Mouse (Mus musculus): ENCODE results near the gene Snrpa1. TPM values are rescaled to one million over a fixed set of nuclear protein-coding genes. Genes with fewer than 3 reads are reported as not detected.

Gene Snrpa1
- 134 and 146 TPM in 2 replicates for polyA plus RNA-seq (2014; fragmentation: Nextera tagmentation; extraction: Ambion mirVana)

DNA sequence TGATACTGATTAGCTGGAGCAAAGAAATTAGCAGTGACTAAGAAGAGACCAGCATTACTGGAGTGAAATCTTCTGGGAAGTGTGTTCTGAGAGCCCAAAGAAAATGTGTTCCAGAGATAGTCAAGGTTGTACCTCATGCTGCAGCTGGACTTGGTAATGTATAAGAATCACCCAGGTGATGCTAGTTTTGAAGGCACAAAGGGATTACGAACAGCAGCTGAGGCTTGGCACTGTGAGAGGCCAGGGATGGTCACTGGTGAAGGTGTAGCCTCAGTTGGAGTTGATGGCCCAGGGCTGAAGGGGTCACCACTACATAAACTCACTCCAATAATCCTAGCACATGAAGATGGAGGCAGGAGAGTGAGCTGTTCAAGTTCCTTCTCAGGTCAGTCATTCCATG lies at the start of gene Snrpa1:
Gene Snrpa1, plus strand, starts transcription at position 301 of the 400 bp plus-strand sequence.
- ATAC-seq (ENCODE audit: low read depth) = no peak
- Histone ChIP-seq H3K27me3 (replicated peaks; ENCODE audit: control insufficient read depth, insufficient read depth, low read length) (no peaks in the 10 kb centered on the region), H3K36me3 (ENCODE audit: control insufficient read depth, insufficient read depth, low read length) (peaks cover 10% of the 10 kb centered on the region; the same call in 1 of the 2 replicates), H3K27ac (replicated peaks; ENCODE audit: low read depth, low read length) (no peak within 1 kb of the TSS), H3K4me3 (ENCODE audit: low read depth, low read length) (peak within 1 kb of the TSS; percentile 86), H3K4me1 (ENCODE audit: control insufficient read depth, insufficient read depth, low read length) (peaks cover 13% of the 10 kb centered on the region), H3K9me3 (ENCODE audit: control insufficient read depth, low read length) (no peaks in the 10 kb centered on the region), H3K9ac (ENCODE audit: low read depth, low read length) (peak within 1 kb of the TSS; percentile 89), H3K4me2 (ENCODE audit: low read depth, low read length) (peak within 1 kb of the TSS; percentile 90)
- WGBS = 76% methylated on average over 1 of the region's 1 CpGs
- DNase-seq (ENCODE audit: low spot score) = no peak

DNA sequence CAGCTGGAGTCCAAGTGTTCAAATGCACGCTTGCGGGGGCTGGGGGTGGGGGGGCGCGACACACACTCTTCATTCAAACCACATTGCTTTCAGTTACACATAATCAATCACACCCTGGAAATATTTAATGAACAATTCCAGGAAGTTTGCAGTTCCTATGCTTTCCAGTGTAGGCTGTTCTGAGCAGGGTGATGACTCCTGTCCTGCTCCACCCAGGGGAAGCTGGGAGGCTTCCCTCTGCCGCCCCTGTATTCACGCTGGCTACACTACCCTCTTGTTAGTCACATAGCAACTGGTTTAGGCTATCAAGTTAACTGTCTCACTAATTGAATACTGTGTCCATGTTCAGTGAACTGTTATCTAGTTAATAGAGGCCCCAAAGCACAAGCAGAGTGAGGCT lies 48.3 kb upstream of the Snrpa1 start:
- DNase-seq (ENCODE audit: low spot score) = no peak
- Histone ChIP-seq H3K36me3 (ENCODE audit: control insufficient read depth, insufficient read depth, low read length) (no peaks in the 10 kb centered on the region), H3K27ac (replicated peaks; ENCODE audit: low read depth, low read length) (no peak overlapping the region), H3K4me3 (ENCODE audit: low read depth, low read length) (no peak overlapping the region), H3K27me3 (replicated peaks; ENCODE audit: control insufficient read depth, insufficient read depth, low read length) (no peaks in the 10 kb centered on the region), H3K9me3 (ENCODE audit: control insufficient read depth, low read length) (no peaks in the 10 kb centered on the region), H3K9ac (ENCODE audit: low read depth, low read length) (no peak overlapping the region), H3K4me2 (ENCODE audit: low read depth, low read length) (no peak overlapping the region), H3K4me1 (ENCODE audit: control insufficient read depth, insufficient read depth, low read length) (peaks cover 8% of the 10 kb centered on the region; the same call in 1 of the 2 replicates)
- 65% methylated on average over 6 of the region's 6 CpGs for WGBS
- no peak for ATAC-seq (ENCODE audit: low read depth)

DNA sequence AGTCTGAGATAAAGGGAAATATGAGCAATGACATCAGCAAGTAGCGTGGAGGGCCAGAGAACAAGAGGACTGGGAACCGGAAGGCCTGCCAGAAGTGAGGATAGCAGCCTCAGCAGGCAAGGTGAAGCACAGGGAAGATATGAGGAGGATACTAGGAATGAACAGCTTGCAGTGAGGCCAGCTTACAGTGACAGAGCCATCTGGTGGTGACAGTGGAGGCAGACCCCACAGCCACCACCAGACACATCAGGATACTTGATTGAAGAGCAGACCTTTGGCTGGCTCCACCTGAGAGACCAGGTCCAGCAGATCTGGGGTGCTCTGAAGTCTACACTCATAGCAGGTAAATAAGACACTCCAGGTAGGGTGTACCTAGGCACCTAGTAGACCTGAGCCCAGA lies 31.1 kb upstream of the Snrpa1 start:
- Histone ChIP-seq H3K27me3 (replicated peaks; ENCODE audit: control insufficient read depth, insufficient read depth, low read length) (no peaks in the 10 kb centered on the region), H3K9ac (ENCODE audit: low read depth, low read length) (no peak overlapping the region), H3K4me3 (ENCODE audit: low read depth, low read length) (no peak overlapping the region), H3K36me3 (ENCODE audit: control insufficient read depth, insufficient read depth, low read length) (no peaks in the 10 kb centered on the region), H3K9me3 (ENCODE audit: control insufficient read depth, low read length) (no peaks in the 10 kb centered on the region), H3K4me2 (ENCODE audit: low read depth, low read length) (no peak overlapping the region), H3K27ac (replicated peaks; ENCODE audit: low read depth, low read length) (no peak overlapping the region), H3K4me1 (ENCODE audit: control insufficient read depth, insufficient read depth, low read length) (peaks cover 10% of the 10 kb centered on the region)
- DNase-seq (ENCODE audit: low spot score) (no peak), ATAC-seq (ENCODE audit: low read depth) (no peak)
- WGBS = 78% methylated on average over 2 of the region's 2 CpGs

DNA sequence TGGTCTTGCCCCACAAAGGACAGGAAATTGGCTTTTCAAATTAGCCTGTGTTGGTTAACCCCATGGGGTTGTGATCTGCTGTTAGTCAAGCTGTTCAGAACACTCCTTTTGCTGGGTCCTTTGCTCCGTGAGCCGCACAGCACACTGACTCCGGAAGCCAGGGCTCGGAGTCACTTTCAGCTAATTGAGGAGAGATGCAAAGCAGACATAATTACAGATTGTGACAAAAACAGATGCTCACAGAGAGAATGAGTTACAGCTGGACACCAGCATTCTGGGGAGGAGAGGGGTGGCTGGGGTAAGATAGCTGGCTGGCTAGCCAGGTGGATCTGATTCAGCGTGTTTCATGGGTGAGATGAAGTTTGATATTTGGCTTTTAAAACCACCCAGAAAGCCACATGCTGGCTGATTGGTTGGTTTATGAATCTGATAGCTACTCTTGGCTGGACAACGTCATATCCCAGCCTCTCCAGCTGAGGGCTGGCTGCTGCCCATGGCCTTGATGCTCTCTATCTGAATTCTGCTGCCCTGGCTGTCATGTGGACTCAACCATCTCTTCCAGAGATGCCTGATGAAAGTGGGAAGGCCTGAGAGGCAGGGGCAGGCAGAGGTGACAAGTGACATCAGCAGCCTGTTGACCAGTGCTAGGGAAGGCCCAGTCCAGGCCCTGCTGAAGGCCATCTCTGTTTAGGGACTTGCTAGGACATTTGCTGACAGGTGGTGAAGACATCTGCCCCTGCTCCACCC lies 29.9 kb upstream of the Snrpa1 start:
- DNase-seq (ENCODE audit: low spot score) (peak; percentile 57), ATAC-seq (ENCODE audit: low read depth) (peak; percentile 59)
- Histone ChIP-seq H3K9me3 (ENCODE audit: control insufficient read depth, low read length) (no peaks in the 10 kb centered on the region), H3K4me1 (ENCODE audit: control insufficient read depth, insufficient read depth, low read length) (peaks cover 10% of the 10 kb centered on the region), H3K9ac (ENCODE audit: low read depth, low read length) (no peak overlapping the region), H3K27me3 (replicated peaks; ENCODE audit: control insufficient read depth, insufficient read depth, low read length) (no peaks in the 10 kb centered on the region), H3K4me2 (ENCODE audit: low read depth, low read length) (no peak overlapping the region), H3K27ac (replicated peaks; ENCODE audit: low read depth, low read length) (no peak overlapping the region), H3K36me3 (ENCODE audit: control insufficient read depth, insufficient read depth, low read length) (no peaks in the 10 kb centered on the region), H3K4me3 (ENCODE audit: low read depth, low read length) (no peak overlapping the region)
- 29% methylated on average over 6 of the region's 6 CpGs for WGBS

DNA sequence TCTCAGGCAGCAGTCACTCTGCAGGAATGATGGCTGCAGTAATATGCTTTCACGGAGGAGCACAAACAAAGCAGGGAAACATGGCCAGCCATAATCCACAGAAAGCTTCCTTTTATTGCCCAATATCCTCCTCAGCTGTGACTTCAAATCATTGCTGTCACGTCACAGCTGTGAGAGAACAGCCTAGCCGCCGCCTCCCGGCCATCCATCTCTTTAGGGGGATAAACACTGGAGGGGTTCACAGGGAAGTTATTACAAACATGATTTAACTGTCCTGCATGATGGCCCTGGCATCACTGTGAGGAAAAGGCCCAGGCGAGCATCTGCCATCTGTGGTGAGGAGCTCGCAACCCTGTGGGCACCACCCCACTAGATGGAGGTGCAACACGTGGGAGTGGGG lies 22.0 kb upstream of the Snrpa1 start:
- WGBS = 68% methylated on average over 8 of the region's 8 CpGs
- H3K4me3 ChIP-seq (ENCODE audit: low read depth, low read length) = no peak overlapping the region
- H3K27me3 ChIP-seq (replicated peaks; ENCODE audit: control insufficient read depth, insufficient read depth, low read length) = no peaks in the 10 kb centered on the region
- no peaks in the 10 kb centered on the region for H3K36me3 ChIP-seq (ENCODE audit: control insufficient read depth, insufficient read depth, low read length)
- no peak for ATAC-seq (ENCODE audit: low read depth)
- DNase-seq (ENCODE audit: low spot score) = no peak
- no peaks in the 10 kb centered on the region for H3K9me3 ChIP-seq (ENCODE audit: control insufficient read depth, low read length)
- no peak overlapping the region for H3K27ac ChIP-seq (replicated peaks; ENCODE audit: low read depth, low read length)
- no peaks in the 10 kb centered on the region for H3K4me1 ChIP-seq (ENCODE audit: control insufficient read depth, insufficient read depth, low read length)
- H3K4me2 ChIP-seq (ENCODE audit: low read depth, low read length) = no peak overlapping the region
- H3K9ac ChIP-seq (ENCODE audit: low read depth, low read length) = no peak overlapping the region

DNA sequence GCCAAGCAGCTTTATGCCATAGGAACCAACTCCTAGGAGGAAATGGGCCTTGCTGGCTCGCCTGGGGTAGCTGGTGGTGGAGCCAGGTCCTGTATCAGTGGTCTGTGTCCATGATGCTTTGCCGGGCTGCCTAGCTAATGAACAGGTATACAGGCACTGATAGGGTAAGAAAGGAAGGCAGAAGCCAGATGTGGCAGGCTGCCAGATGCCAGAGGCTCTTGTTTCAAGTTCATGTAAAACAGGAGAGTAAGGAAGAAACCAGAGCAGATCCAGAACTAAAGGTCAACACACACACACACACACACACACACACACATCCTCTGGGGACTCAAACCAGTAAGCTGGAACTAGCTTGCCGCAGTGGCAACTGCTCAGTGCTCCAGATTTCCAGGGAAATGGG lies 20.5 kb upstream of the Snrpa1 start:
- Histone ChIP-seq H3K4me3 (ENCODE audit: low read depth, low read length) (no peak overlapping the region), H3K9ac (ENCODE audit: low read depth, low read length) (no peak overlapping the region), H3K27me3 (replicated peaks; ENCODE audit: control insufficient read depth, insufficient read depth, low read length) (0 out of 2 replicates have a peak, but pooled peaks cover 3% of the 10 kb centered on the region), H3K36me3 (ENCODE audit: control insufficient read depth, insufficient read depth, low read length) (no peaks in the 10 kb centered on the region), H3K27ac (replicated peaks; ENCODE audit: low read depth, low read length) (no peak overlapping the region), H3K4me2 (ENCODE audit: low read depth, low read length) (no peak overlapping the region), H3K4me1 (ENCODE audit: control insufficient read depth, insufficient read depth, low read length) (no peaks in the 10 kb centered on the region), H3K9me3 (ENCODE audit: control insufficient read depth, low read length) (no peaks in the 10 kb centered on the region)
- DNase-seq (ENCODE audit: low spot score) (no peak), ATAC-seq (ENCODE audit: low read depth) (no peak)
- 42% methylated on average over 3 of the region's 3 CpGs for WGBS

DNA sequence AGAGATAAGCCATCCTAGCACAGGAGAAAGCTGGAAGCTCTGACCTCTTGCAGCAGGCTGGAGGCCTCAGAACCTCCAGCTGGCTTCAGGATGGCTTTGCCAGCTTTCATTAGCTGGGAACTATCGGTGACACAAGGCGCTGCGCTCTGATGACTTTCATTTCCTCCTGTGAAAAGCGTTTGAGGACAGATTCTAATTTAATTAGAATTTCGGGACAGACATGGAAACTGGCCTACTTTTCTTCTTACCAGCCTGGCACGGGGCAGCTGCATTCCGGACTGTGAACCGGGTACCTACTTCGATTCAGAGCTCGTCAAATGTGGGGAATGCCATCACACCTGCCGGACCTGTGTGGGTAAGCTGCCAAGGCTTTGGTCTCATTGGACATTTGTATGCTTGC lies 20.1 kb upstream of the Snrpa1 start:
- 67% methylated on average over 11 of the region's 11 CpGs for WGBS
- H3K27ac ChIP-seq (replicated peaks; ENCODE audit: low read depth, low read length) = no peak overlapping the region
- no peaks in the 10 kb centered on the region for H3K4me1 ChIP-seq (ENCODE audit: control insufficient read depth, insufficient read depth, low read length)
- no peaks in the 10 kb centered on the region for H3K36me3 ChIP-seq (ENCODE audit: control insufficient read depth, insufficient read depth, low read length)
- 0 out of 2 replicates have a peak, but pooled peaks cover 3% of the 10 kb centered on the region for H3K27me3 ChIP-seq (replicated peaks; ENCODE audit: control insufficient read depth, insufficient read depth, low read length)
- no peak overlapping the region for H3K9ac ChIP-seq (ENCODE audit: low read depth, low read length)
- no peaks in the 10 kb centered on the region for H3K9me3 ChIP-seq (ENCODE audit: control insufficient read depth, low read length)
- H3K4me3 ChIP-seq (ENCODE audit: low read depth, low read length) = no peak overlapping the region
- H3K4me2 ChIP-seq (ENCODE audit: low read depth, low read length) = no peak overlapping the region
- no peak for ATAC-seq (ENCODE audit: low read depth)
- no peak for DNase-seq (ENCODE audit: low spot score)

DNA sequence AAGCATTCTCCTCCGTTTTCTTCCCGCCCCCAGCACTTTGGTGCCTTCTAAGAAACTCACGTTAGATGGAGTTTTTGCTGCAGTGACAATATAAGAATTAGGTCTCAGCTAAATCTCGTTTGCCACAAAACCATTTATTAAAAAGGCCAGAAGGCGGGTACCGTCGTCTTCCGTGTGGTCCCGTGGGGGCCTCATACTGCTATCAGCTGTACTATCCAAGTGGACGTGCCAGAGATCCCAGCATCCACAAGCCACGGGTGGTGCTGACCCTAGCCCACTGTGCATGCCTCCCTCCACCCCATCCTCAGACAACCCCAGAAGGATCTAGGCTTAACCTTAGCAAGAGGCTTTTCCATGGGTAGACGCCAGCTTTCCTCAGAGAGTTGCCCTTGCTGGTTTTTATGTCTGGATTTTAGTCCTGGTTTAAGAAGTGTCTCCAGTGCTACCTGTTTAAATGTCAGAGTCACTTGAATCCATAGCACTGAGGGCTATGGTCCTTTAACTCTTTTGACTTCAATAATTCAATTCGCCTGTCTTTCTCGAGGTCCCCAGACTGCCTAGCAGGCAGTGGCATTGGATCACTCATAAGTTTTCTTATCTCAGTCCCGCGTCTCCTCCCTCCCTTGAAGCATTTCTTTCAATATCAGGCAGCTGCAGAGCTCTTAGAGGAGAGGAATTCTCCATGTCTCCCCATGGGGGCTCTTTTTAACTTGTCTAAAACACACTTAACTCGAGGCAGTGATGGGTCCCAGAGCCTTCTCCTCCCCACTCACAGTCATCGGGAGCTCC lies 18.6 kb upstream of the Snrpa1 start:
- WGBS = 79% methylated on average over 18 of the region's 18 CpGs
- H3K27me3 ChIP-seq (replicated peaks; ENCODE audit: control insufficient read depth, insufficient read depth, low read length) = 0 out of 2 replicates have a peak, but pooled peaks cover 3% of the 10 kb centered on the region
- H3K4me3 ChIP-seq (ENCODE audit: low read depth, low read length) = no peak overlapping the region
- H3K27ac ChIP-seq (replicated peaks; ENCODE audit: low read depth, low read length) = no peak overlapping the region
- DNase-seq (ENCODE audit: low spot score) (no peak), ATAC-seq (ENCODE audit: low read depth) (no peak)
- no peaks in the 10 kb centered on the region for H3K4me1 ChIP-seq (ENCODE audit: control insufficient read depth, insufficient read depth, low read length)
- no peak overlapping the region for H3K4me2 ChIP-seq (ENCODE audit: low read depth, low read length)
- no peaks in the 10 kb centered on the region for H3K9me3 ChIP-seq (ENCODE audit: control insufficient read depth, low read length)
- no peak overlapping the region for H3K9ac ChIP-seq (ENCODE audit: low read depth, low read length)
- no peaks in the 10 kb centered on the region for H3K36me3 ChIP-seq (ENCODE audit: control insufficient read depth, insufficient read depth, low read length)
